ENCODE assay signal across 9 mouse cellular contexts in genomic region chr10:96955776-96956448, GRCm38 (mm10).
DNase-seq lines count a peak whose midpoint lies in the region; ATAC-seq and TF ChIP-seq lines count a peak whose summit lies in the region.
"Had no signal": no experiment of that assay in that cellular context is flagged by ENCODE, and none has a peak within 500 bp of the region (broad histone marks: within the 10 kb centered on the region; RNA-seq: fewer than 3 reads in every experiment).

No protein-coding gene starts in this region.

- no peak overlapping the region for H3K4me3 ChIP-seq in kidney, embryonic 16.5 days (ENCODE audit: low read length)
- no peak overlapping the region for H3K4me3 ChIP-seq in cerebellum, adult 2 months (replicated peaks; ENCODE audit: insufficient read depth, low read depth, low read length)
- peak overlapping the region; percentile 24; the same call in 1 of the 2 replicates for H3K4me3 ChIP-seq in hindbrain, embryonic 10.5 days
- peak overlapping the region; percentile 10; the same call in 1 of the 2 replicates for H3K4me3 ChIP-seq in neural tube, embryonic 13.5 days

- no peaks in the 10 kb centered on the region for H3K9me3 ChIP-seq in kidney, embryonic 16.5 days (ENCODE audit: low read length)
- H3K9me3 ChIP-seq in hindbrain, embryonic 10.5 days = no peaks in the 10 kb centered on the region
- no peaks in the 10 kb centered on the region for H3K9me3 ChIP-seq in neural tube, embryonic 13.5 days

- no peak for ATAC-seq in kidney, embryonic 16.5 days (ENCODE audit: low FRiP score, low TSS enrichment)
- ATAC-seq in neural tube, embryonic 13.5 days (ENCODE audit: low read depth) = peak; percentile 56

- H3K9ac ChIP-seq in kidney, embryonic 16.5 days (replicated peaks; ENCODE audit: low read length) = 0 out of 2 replicates have a peak overlapping the region, but pooled peaks have one; percentile 24
- peak overlapping the region; percentile 31 for H3K9ac ChIP-seq in neural tube, embryonic 13.5 days

- peak overlapping the region; percentile 34 for H3K4me2 ChIP-seq in kidney, embryonic 16.5 days (replicated peaks; ENCODE audit: low read depth, low read length)
- H3K4me2 ChIP-seq in neural tube, embryonic 13.5 days = peak overlapping the region; percentile 44

- no peak for TF ChIP-seq CTCF in cerebellum, adult 2 months (IDR thresholded peaks at IDR 0.05; ENCODE audit: borderline replicate concordance, insufficient read depth, low read depth, low read length)

- H3K27ac ChIP-seq in kidney, embryonic 16.5 days (ENCODE audit: low read length) = no peak overlapping the region
- H3K27ac ChIP-seq in cerebellum, adult 2 months (ENCODE audit: insufficient read depth, low read length) = no peak overlapping the region
- H3K27ac ChIP-seq in hindbrain, embryonic 10.5 days = peak overlapping the region; percentile 77
- peak overlapping the region; percentile 82 for H3K27ac ChIP-seq in neural tube, embryonic 13.5 days (replicated peaks)

- no peak for TF ChIP-seq POLR2A in cerebellum, adult 2 months (IDR thresholded peaks at IDR 0.05; ENCODE audit: borderline replicate concordance, insufficient read depth, low read length)

- no peak for DNase-seq in kidney, adult 11 months
- peak; percentile 18 to 32 for DNase-seq in cerebellum, adult 2 months
- DNase-seq in hindbrain, embryonic 10.5 days (ENCODE audit: low spot score) = no peak
- DNase-seq in adrenal gland, postnatal 14 days = no peak
- no peak for DNase-seq in layer of hippocampus, adult 9-11 months
- DNase-seq in thymus, postnatal 36 days = no peak
- DNase-seq: lung, postnatal 14 days had no signal

- no peaks in the 10 kb centered on the region for H3K27me3 ChIP-seq in kidney, embryonic 16.5 days (ENCODE audit: insufficient read depth, low read length)
- H3K27me3 ChIP-seq in cerebellum, adult 2 months (ENCODE audit: control insufficient read depth, insufficient read depth, low read length) = no peaks in the 10 kb centered on the region
- H3K27me3 ChIP-seq in hindbrain, embryonic 10.5 days (ENCODE audit: insufficient read depth, poor library complexity, severe bottlenecking) = no peaks in the 10 kb centered on the region
- no peaks in the 10 kb centered on the region for H3K27me3 ChIP-seq in neural tube, embryonic 13.5 days

- H3K4me1 ChIP-seq in kidney, embryonic 16.5 days (ENCODE audit: insufficient read depth, low read length) = no peaks in the 10 kb centered on the region; the same call in 1 of the 2 replicates
- peaks cover 3% of the 10 kb centered on the region; the same call in 1 of the 2 replicates for H3K4me1 ChIP-seq in cerebellum, adult 2 months (ENCODE audit: control insufficient read depth, insufficient read depth, low read length)
- peaks cover 18% of the 10 kb centered on the region for H3K4me1 ChIP-seq in hindbrain, embryonic 10.5 days (replicated peaks)
- H3K4me1 ChIP-seq in neural tube, embryonic 13.5 days (replicated peaks) = peaks cover 24% of the 10 kb centered on the region

- WGBS in kidney, embryonic 16.5 days = 34% methylated on average over 16 of the region's 16 CpGs
- WGBS in cerebellum, adult 2 months = 23% methylated on average over 16 of the region's 16 CpGs
- 36% methylated on average over 16 of the region's 16 CpGs for WGBS in hindbrain, embryonic 10.5 days
- 11% methylated on average over 16 of the region's 16 CpGs for WGBS in neural tube, embryonic 13.5 days

- no peaks in the 10 kb centered on the region for H3K36me3 ChIP-seq in kidney, embryonic 16.5 days (ENCODE audit: insufficient read depth, low read length)
- no peaks in the 10 kb centered on the region for H3K36me3 ChIP-seq in hindbrain, embryonic 10.5 days
- no peaks in the 10 kb centered on the region for H3K36me3 ChIP-seq in neural tube, embryonic 13.5 days

Comparison
In these comparisons a context has a peak if more than half of its experiments do, and no peak if none do; other contexts are left out.
1. H3K27ac ChIP-seq: peak in hindbrain, embryonic 10.5 days (single experiment) and neural tube, embryonic 13.5 days (single experiment); none in kidney, embryonic 16.5 days (single experiment) and cerebellum, adult 2 months (single experiment).
2. H3K4me3 ChIP-seq: peak in hindbrain, embryonic 10.5 days (single experiment) and neural tube, embryonic 13.5 days (single experiment); none in kidney, embryonic 16.5 days (single experiment) and cerebellum, adult 2 months (single experiment).
3. DNase-seq: peak in cerebellum, adult 2 months (2 of 2); none in kidney, adult 11 months (single experiment), hindbrain, embryonic 10.5 days (single experiment), adrenal gland, postnatal 14 days (single experiment), layer of hippocampus, adult 9-11 months (single experiment) and thymus, postnatal 36 days (0 of 2).